In genomic region chr7:116039538-116040466, GRCm38 (mm10) we compare ENCODE assay signal across 7 mouse cellular contexts. TPM values are rescaled to one million over a fixed set of nuclear protein-coding genes. Genes with fewer than 3 reads are reported as not detected.
DNase-seq lines count a peak whose midpoint lies in the region; ATAC-seq lines count a peak whose summit lies in the region.

No protein-coding gene starts in this region.

- H3K4me3 ChIP-seq in intestine, embryonic 16.5 days (ENCODE audit: low read length), result peak overlapping the region; percentile 62
- peak overlapping the region; percentile 38 for H3K4me3 ChIP-seq in midbrain, embryonic 11.5 days (ENCODE audit: low read depth, low read length)

- H3K9me3 ChIP-seq in intestine, embryonic 16.5 days (ENCODE audit: control insufficient read depth, low read length), result no peaks in the 10 kb centered on the region
- H3K9me3 ChIP-seq in midbrain, embryonic 11.5 days (ENCODE audit: control insufficient read depth, low read length), result no peaks in the 10 kb centered on the region

- intact Hi-C loops in left cerebral cortex, postnatal 4 days (cut with DNase I), result loop anchor here (5.0 to 10.0 kb wide), 3 partner anchors 675 to 1168 kb away; no protein-coding TSS in a partner anchor

- peak overlapping the region; percentile 64 for H3K9ac ChIP-seq in intestine, embryonic 16.5 days (ENCODE audit: low read depth, low read length)
- peak overlapping the region; percentile 46; the same call in 1 of the 2 replicates for H3K9ac ChIP-seq in midbrain, embryonic 11.5 days (ENCODE audit: low read length)

- peak; percentile 80 for DNase-seq in adrenal gland, adult 8-10 months
- DNase-seq in embryo, embryonic 9.5 days (ENCODE audit: extremely low spot score), result peak; percentile 82
- peak; percentile 60 to 79 for DNase-seq in gastrocnemius, postnatal 4 days (ENCODE audit: low spot score in 2 of 2)
- peak; percentile 89 for DNase-seq in left cerebral cortex, postnatal 4 days
- DNase-seq in midbrain, embryonic 11.5 days (ENCODE audit: low spot score, missing footprints), result peak; percentile 98
- peak; percentile 78 for DNase-seq in skeletal muscle tissue, adult 2 months (ENCODE audit: low read depth, low spot score)

- H3K4me2 ChIP-seq in intestine, embryonic 16.5 days (ENCODE audit: low read depth, low read length), result peak overlapping the region; percentile 100
- H3K4me2 ChIP-seq in midbrain, embryonic 11.5 days, result peak overlapping the region; percentile 92

- H3K4me1 ChIP-seq in intestine, embryonic 16.5 days (ENCODE audit: control insufficient read depth, insufficient read depth, low read length), result peaks cover 9% of the 10 kb centered on the region
- H3K4me1 ChIP-seq in midbrain, embryonic 11.5 days (ENCODE audit: control insufficient read depth, insufficient read depth, low read length), result peaks cover 17% of the 10 kb centered on the region

- H3K27ac ChIP-seq in intestine, embryonic 16.5 days (ENCODE audit: low read length), result no peak overlapping the region
- H3K27ac ChIP-seq in midbrain, embryonic 11.5 days (ENCODE audit: low read depth, low read length), result no peak overlapping the region

- H3K27me3 ChIP-seq in intestine, embryonic 16.5 days (replicated peaks; ENCODE audit: control insufficient read depth, insufficient read depth, low read length), result peaks cover 32% of the 10 kb centered on the region
- peaks cover 50% of the 10 kb centered on the region for H3K27me3 ChIP-seq in midbrain, embryonic 11.5 days (ENCODE audit: control insufficient read depth, insufficient read depth, low read length)

- WGBS in intestine, embryonic 16.5 days, result under 1% methylated on average over 48 of the region's 48 CpGs
- WGBS in midbrain, embryonic 11.5 days, result under 1% methylated on average over 48 of the region's 48 CpGs

- no peaks in the 10 kb centered on the region for H3K36me3 ChIP-seq in intestine, embryonic 16.5 days (ENCODE audit: control insufficient read depth, insufficient read depth, low read length)
- H3K36me3 ChIP-seq in midbrain, embryonic 11.5 days (ENCODE audit: control insufficient read depth, insufficient read depth, low read length), result no peaks in the 10 kb centered on the region

- ATAC-seq in intestine, embryonic 16.5 days, result peak; percentile 82
- peak; percentile 78 for ATAC-seq in midbrain, embryonic 11.5 days (ENCODE audit: low FRiP score)

RNA-seq across cellular contexts. Expression of gene 1110004F10Rik, which starts 0.6 kb away (rescaled TPM):
- total RNA-seq in adrenal gland, adult 8-10 months (2022), result 100 to 1,000 TPM; 101 to 138 (median 123) TPM
- total RNA-seq in gastrocnemius, postnatal 4 days (2021), result 10 to 100 TPM; 78.9 to 83.6 TPM
- polyA plus RNA-seq in intestine, embryonic 16.5 days (2015; fragmentation: Nextera tagmentation; extraction: Ambion mirVana), result 180 and 206 TPM in 2 replicates
- total RNA-seq in left cerebral cortex, postnatal 4 days (2021), result 100 to 1,000 TPM; 161 to 174 TPM
- polyA plus RNA-seq in midbrain, embryonic 11.5 days (2014; fragmentation: Nextera tagmentation; extraction: Ambion mirVana), result 395 and 418 TPM in 2 replicates

RNA-seq across cellular contexts. Expression of gene Sox6, which starts 1.2 kb away (rescaled TPM):
- total RNA-seq in adrenal gland, adult 8-10 months (2022), result 10 to 100 TPM; 10.8 to 17.3 (median 12.6) TPM
- 10 to 100 TPM; 87.0 to 92.4 TPM for total RNA-seq in gastrocnemius, postnatal 4 days (2021)
- polyA plus RNA-seq in intestine, embryonic 16.5 days (2015; fragmentation: Nextera tagmentation; extraction: Ambion mirVana), result 25.3 and 26.2 TPM in 2 replicates
- total RNA-seq in left cerebral cortex, postnatal 4 days (2021), result 10 to 100 TPM; 54.8 to 56.6 TPM
- 40.1 and 42.7 TPM in 2 replicates for polyA plus RNA-seq in midbrain, embryonic 11.5 days (2014; fragmentation: Nextera tagmentation; extraction: Ambion mirVana)

RNA-seq across cellular contexts. Expression of gene Gm4353, which starts 44.6 kb away (rescaled TPM):
- total RNA-seq in adrenal gland, adult 8-10 months (2022), result 1 to 10 TPM; 3.4 to 7.7 (median 5.0) TPM
- 1 to 10 TPM; 2.0 to 2.7 TPM for total RNA-seq in gastrocnemius, postnatal 4 days (2021)
- polyA plus RNA-seq in intestine, embryonic 16.5 days (2015; fragmentation: Nextera tagmentation; extraction: Ambion mirVana), result 0.42 and 0.65 TPM in 2 replicates
- 1 to 10 TPM; 3.9 to 4.6 TPM for total RNA-seq in left cerebral cortex, postnatal 4 days (2021)
- polyA plus RNA-seq in midbrain, embryonic 11.5 days (2014; fragmentation: Nextera tagmentation; extraction: Ambion mirVana), result 0.36 and 0.66 TPM in 2 replicates
